Mouse (Mus musculus) megakaryocyte progenitor cell, adult 5-6 weeks (primary cell): ENCODE results near the gene Pstk. TPM values are rescaled to one million over a fixed set of nuclear protein-coding genes. Genes with fewer than 3 reads are reported as not detected.
"Not testable (repeated sequence)": the region's sequence is repeated elsewhere in the genome, so short reads cannot be mapped to it uniquely, and the experiment has no call there.

Source experiments
- ATAC-seq: replicated peaks from 2 replicates; pipeline ENCODE4 v1.8.0; 2016; ENCODE audit warnings: mild to moderate bottlenecking, moderate TSS enrichment, inconsistent platforms; ENCODE audit not compliant: poor library complexity
- total RNA-seq, 2 experiments: library from RNA; stranded (forward) in 1 of 2; stranded (reverse) in 1 of 2; fragments of 157-497, 149-512 nt in 1 of 2; fragments of 200-1000 nt in 1 of 2; gene quantifications; 2 replicates each; pipeline versions ENCODE4 v1.2.3 to v1.2.4; 2015 to 2017

Pstk gene
- total RNA-seq (2015): 31.2 and 36.4 TPM in 2 replicates
- total RNA-seq (2017): 13.8 and 33.4 TPM in 2 replicates

- peak; percentile 91 for ATAC-seq
These were observed at the start of gene Pstk for GRCm38 (mm10) chr7:131370648-131371469. Pstk (plus strand) TSS chr7:131371141.

GRCm38 (mm10) chr7:131322192-131322591, 48.7 kb upstream of the Pstk start, which contains the start of gene Cuzd1:
Cuzd1 (minus strand) TSS chr7:131322292.
- no peak for ATAC-seq

- ATAC-seq: no peak
These were observed 43.9 kb upstream of the Pstk start for GRCm38 (mm10) chr7:131327054-131327453.

- ATAC-seq: no peak
These were observed 41.5 kb upstream of the Pstk start, which contains the start of gene Fam24b for GRCm38 (mm10) chr7:131329416-131329815. Fam24b (minus strand) TSS chr7:131329516.

- peak; percentile 63 for ATAC-seq
These were observed 39.3 kb upstream of the Pstk start for GRCm38 (mm10) chr7:131331688-131332087.

- ATAC-seq: no peak
These were observed 37.4 kb upstream of the Pstk start, which contains the start of gene Fam24a for GRCm38 (mm10) chr7:131333564-131333963. Fam24a (plus strand) TSS chr7:131333864.

GRCm38 (mm10) chr7:131337502-131338068, 33.4 kb upstream of the Pstk start:
- ATAC-seq: no peak

GRCm38 (mm10) chr7:131345856-131346541, 24.9 kb upstream of the Pstk start:
- ATAC-seq: no peak

- peak; percentile 84 for ATAC-seq
These were observed 14.8 kb upstream of the Pstk start for GRCm38 (mm10) chr7:131356105-131356504.

- ATAC-seq: peak; percentile 53
These were observed 8.7 kb upstream of the Pstk start for GRCm38 (mm10) chr7:131362269-131362614.

GRCm38 (mm10) chr7:131362615-131363300, 8.2 kb upstream of the Pstk start, which contains the start of gene 2310057M21Rik:
2310057M21Rik (minus strand) TSS chr7:131362759.
- ATAC-seq: peak; percentile 91

- ATAC-seq: no peak
These were observed 6.8 kb upstream of the Pstk start for GRCm38 (mm10) chr7:131364131-131364530.

GRCm38 (mm10) chr7:131371470-131371860, 524 bp downstream of the Pstk start:
- peak; percentile 23; the same call in 1 of the 2 replicates for ATAC-seq

GRCm38 (mm10) chr7:131371880-131372651, 1.1 kb downstream of the Pstk start:
- peak; percentile 55 for ATAC-seq

- ATAC-seq: not testable (repeated sequence)
These were observed 20.8 kb downstream of the Pstk start for GRCm38 (mm10) chr7:131391761-131392160.

GRCm38 (mm10) chr7:131409321-131409987, 38.5 kb downstream of the Pstk start:
- no peak for ATAC-seq

GRCm38 (mm10) chr7:131409988-131410385, 39.0 kb downstream of the Pstk start:
- ATAC-seq: peak; percentile 36

GRCm38 (mm10) chr7:131410416-131411058, 39.6 kb downstream of the Pstk start, which contains the start of the genes Ikzf5 and Acadsb:
Ikzf5 (minus strand) TSS chr7:131410521.
Acadsb (plus strand) TSS chr7:131410601.
- ATAC-seq: peak; percentile 98
